Mouse (Mus musculus): ENCODE data around the gene Selenom.

- TF ChIP-seq POLR2A (IDR thresholded peaks at IDR 0.05; ENCODE audit: low read depth, low read length) (no peak), CTCF (conservative IDR thresholded peaks at IDR 0.05 in 1 of 2, IDR thresholded peaks at IDR 0.05 in 1 of 2; ENCODE audit: low read depth in 2 of 2, low read length in 2 of 2) (peak in 1 of 2 experiments; percentile 8; a peak in 1 of 4 replicates), TBP (conservative IDR thresholded peaks at IDR 0.05; ENCODE audit: low read depth, low read length) (no peak), MYC (IDR thresholded peaks at IDR 0.05; ENCODE audit: low read depth, low read length) (no peak), POLR2AphosphoS2 (IDR thresholded peaks at IDR 0.05; ENCODE audit: low read depth, low read length) (no peak), TCF12 (IDR thresholded peaks at IDR 0.05; ENCODE audit: low read depth, low read length) (no peak), RCOR1 (conservative IDR thresholded peaks at IDR 0.05; ENCODE audit: low read depth, low read length) (no peak), ZMIZ1 (IDR thresholded peaks at IDR 0.05; ENCODE audit: low read depth, low read length) (no peak), ZKSCAN1 (IDR thresholded peaks at IDR 0.05; ENCODE audit: borderline replicate concordance, low read depth, low read length) (no peak), ZNF384 (IDR thresholded peaks at IDR 0.05; ENCODE audit: low read depth, low read length) (no peak), ZC3H11A (IDR thresholded peaks at IDR 0.05; ENCODE audit: low read depth, low read length) (no peak), EP300 (IDR thresholded peaks at IDR 0.05; ENCODE audit: low read length) (no peak)
Measured at GRCm38 (mm10) chr11:3544409-3544808, 29.9 kb downstream of the Selenom start.

Measured in CH12.LX (cell line).